Mouse (Mus musculus): ENCODE measurements around the gene Gnpnat1. TPM values are rescaled to one million over a fixed set of nuclear protein-coding genes. Genes with fewer than 3 reads are reported as not detected.

Gnpnat1 gene
- polyA plus RNA-seq, 1 experiment from 2014 or later, result 57.0 TPM

DNA sequence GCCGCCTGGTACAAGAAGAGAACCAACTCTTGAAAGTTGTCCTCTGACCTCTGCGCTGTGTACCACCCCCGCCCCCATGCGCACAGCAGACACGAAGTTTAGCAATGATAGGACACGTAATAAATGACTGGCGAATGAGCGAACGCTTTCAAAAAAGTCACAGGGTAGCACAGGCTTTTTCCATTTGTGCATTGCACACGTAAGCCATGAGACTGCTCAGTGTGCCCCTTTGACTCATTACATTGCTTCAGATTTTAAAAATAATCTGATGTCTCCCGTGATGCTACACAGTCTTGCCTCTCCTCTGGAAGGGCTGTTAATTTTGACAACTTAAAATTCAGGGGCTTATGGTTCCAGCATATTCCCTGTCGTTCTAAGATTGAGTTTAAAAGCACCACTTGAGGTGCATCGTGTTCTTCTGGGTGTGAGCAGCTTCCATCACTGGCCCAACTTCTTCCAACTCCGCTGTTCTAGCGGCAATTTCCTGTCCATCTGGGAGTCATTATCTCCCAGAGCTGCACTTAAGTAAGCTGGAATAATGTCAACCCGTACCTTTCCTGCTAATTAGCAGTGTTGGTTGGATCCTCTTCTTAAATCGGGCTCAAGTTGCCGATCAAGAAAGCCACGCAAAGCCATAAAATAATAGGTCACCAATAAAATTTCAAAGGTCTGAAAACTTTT is 33.7 kb upstream of the Gnpnat1 start:
- no peak overlapping the region for H3K4me3 ChIP-seq
- DNase-seq (ENCODE audit: low spot score), result peak; percentile 61
- no peaks in the 10 kb centered on the region for H3K36me3 ChIP-seq (replicated peaks)
- no peaks in the 10 kb centered on the region for H3K9me3 ChIP-seq
- peak overlapping the region; percentile 77 for H3K27ac ChIP-seq (replicated peaks)
- no peaks in the 10 kb centered on the region for H3K27me3 ChIP-seq (replicated peaks; ENCODE audit: low read depth, poor library complexity, severe bottlenecking)
- WGBS, result 54% methylated on average over 19 of the region's 19 CpGs
- H3K4me1 ChIP-seq, result peaks cover 59% of the 10 kb centered on the region

DNA sequence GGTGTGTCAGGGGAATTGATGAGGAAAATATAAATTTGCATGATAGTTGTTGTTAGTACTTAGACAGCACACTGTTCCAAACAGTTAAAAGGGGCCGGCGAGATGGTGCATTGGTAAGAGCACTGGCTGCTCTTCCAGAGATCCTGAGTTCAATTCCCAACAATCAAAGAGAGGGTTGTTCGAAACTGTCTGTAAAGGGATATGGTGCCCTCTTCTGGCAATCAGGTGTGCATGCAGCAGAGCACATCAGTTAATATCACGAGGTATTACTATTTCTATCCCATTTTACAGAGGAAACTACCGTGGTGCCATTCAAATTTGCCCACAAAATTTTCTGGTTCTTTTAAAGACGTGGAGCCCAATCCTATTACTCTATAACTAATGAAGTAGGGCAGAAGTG is 29.5 kb upstream of the Gnpnat1 start:
- H3K4me1 ChIP-seq, result peaks cover 28% of the 10 kb centered on the region
- no peak overlapping the region for H3K4me3 ChIP-seq
- no peak for DNase-seq (ENCODE audit: low spot score)
- H3K27me3 ChIP-seq (replicated peaks; ENCODE audit: low read depth, poor library complexity, severe bottlenecking), result no peaks in the 10 kb centered on the region
- WGBS, result 73% methylated on average over 6 of the region's 6 CpGs
- H3K36me3 ChIP-seq (replicated peaks), result no peaks in the 10 kb centered on the region
- no peak overlapping the region for H3K27ac ChIP-seq (replicated peaks)
- H3K9me3 ChIP-seq, result peaks cover 11% of the 10 kb centered on the region; the same call in 1 of the 2 replicates

DNA sequence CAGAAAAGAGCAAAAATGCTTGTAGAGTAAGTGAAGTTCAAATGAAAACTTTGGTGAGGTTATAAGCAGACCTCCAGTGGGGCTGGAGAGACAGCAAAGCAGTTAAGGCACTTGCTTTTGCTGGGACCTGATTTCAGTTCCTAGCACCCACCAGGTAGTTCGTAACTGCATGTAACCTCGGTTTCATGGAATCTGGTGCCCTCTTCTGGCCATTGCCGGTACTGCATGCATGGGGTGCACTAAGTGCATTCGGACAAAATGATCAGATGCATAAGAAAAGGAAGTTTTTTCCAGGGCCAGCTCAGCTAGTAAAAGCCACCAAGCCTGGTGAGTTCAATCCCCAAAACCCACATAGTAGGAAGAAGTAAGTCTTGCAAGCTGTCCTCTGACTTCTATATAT is 27.3 kb upstream of the Gnpnat1 start:
- no peaks in the 10 kb centered on the region for H3K27me3 ChIP-seq (replicated peaks; ENCODE audit: low read depth, poor library complexity, severe bottlenecking)
- no peak overlapping the region for H3K27ac ChIP-seq (replicated peaks)
- H3K9me3 ChIP-seq, result peaks cover 11% of the 10 kb centered on the region; the same call in 1 of the 2 replicates
- peaks cover 10% of the 10 kb centered on the region for H3K4me1 ChIP-seq
- no peak for DNase-seq (ENCODE audit: low spot score)
- 67% methylated on average over 4 of the region's 4 CpGs for WGBS
- no peak overlapping the region for H3K4me3 ChIP-seq
- no peaks in the 10 kb centered on the region for H3K36me3 ChIP-seq (replicated peaks)

DNA sequence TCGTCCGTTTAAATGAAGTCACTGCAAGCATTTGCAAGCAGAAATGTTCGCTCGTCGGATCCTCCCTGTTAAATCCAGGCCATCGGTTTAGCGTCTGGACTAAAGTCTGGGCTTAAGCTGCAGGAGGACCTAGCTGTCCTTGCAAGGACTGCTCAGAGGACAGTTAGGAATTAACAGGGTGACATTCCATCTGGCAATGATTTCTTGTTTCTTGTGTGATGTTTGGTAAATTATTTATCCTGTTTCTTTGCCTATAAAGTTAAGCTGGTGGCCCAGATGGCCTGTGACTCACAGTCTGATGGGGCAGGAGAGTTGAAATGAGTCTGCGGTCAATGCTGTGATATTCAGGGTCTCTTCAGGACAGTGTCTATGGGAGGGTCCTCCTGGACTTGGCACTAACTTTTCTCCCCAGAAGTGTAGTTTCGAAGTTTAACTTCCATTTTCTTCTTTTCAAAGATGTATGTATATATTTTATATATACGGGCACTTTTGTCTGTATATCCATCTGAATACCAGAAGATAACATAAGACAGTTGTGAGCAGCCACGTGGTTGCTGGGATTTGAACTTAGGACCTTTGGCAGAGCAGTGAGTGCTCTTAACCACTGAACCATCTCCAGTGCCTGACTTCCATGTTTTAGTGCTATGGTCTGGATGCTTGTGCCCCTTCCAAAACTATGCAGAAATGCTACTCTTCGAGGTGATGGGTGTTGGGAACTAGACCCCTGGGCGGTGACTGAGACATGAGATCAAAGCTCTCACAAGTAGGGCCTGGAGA is 25.5 kb upstream of the Gnpnat1 start:
- Histone ChIP-seq H3K9me3 (peaks cover 17% of the 10 kb centered on the region; the same call in 1 of the 2 replicates), H3K27ac (replicated peaks) (no peak overlapping the region), H3K4me3 (no peak overlapping the region), H3K4me1 (no peaks in the 10 kb centered on the region), H3K27me3 (replicated peaks; ENCODE audit: low read depth, poor library complexity, severe bottlenecking) (no peaks in the 10 kb centered on the region), H3K36me3 (replicated peaks) (no peaks in the 10 kb centered on the region)
- 88% methylated on average over 13 of the region's 13 CpGs for WGBS
- DNase-seq (ENCODE audit: low spot score), result no peak

DNA sequence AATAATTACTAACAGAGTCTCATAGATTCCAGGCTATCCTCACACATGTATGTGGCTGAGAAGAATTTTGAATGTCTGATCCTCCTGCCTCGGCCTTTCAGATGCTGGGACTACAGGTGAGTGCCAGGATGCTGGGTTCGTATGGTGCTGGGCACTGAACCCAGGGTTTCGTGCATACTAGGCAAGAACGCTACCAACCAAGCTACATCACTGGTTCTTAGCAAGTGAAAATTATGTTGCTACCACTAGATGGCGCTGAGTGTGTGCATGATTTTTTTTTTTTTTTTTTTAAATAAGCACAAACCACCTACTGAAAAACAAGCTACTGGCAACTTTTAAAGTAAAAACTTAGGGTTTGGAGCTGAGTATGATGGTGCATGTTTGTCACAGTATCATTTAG is 18.5 kb upstream of the Gnpnat1 start:
- Histone ChIP-seq H3K4me3 (no peak overlapping the region), H3K27ac (replicated peaks) (no peak overlapping the region), H3K36me3 (replicated peaks) (no peaks in the 10 kb centered on the region), H3K27me3 (replicated peaks; ENCODE audit: low read depth, poor library complexity, severe bottlenecking) (no peaks in the 10 kb centered on the region), H3K9me3 (peaks cover 6% of the 10 kb centered on the region; the same call in 1 of the 2 replicates), H3K4me1 (no peaks in the 10 kb centered on the region)
- 16% methylated on average over 5 of the region's 5 CpGs for WGBS
- no peak for DNase-seq (ENCODE audit: low spot score)

DNA sequence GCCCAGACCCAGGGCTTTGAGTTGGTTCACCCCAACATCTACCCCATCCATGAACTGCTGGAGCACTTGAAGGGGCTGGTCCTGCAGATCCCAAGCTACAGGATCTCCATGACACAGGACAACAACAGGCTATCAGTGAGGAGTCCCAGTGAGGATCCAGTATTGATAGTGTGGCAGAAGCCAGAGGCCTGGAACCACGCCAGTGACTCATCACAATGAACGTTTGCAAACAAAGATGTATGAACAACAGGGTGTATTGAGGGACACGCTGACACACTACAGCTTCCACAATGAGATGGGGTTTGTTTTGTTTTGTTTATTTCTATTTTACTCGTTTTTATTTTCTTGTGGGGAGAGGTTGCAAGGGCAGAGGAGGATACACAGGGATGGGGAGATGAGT is 17.7 kb upstream of the Gnpnat1 start:
- no peak overlapping the region for H3K4me3 ChIP-seq
- no peaks in the 10 kb centered on the region for H3K4me1 ChIP-seq
- no peak overlapping the region for H3K27ac ChIP-seq (replicated peaks)
- no peaks in the 10 kb centered on the region for H3K27me3 ChIP-seq (replicated peaks; ENCODE audit: low read depth, poor library complexity, severe bottlenecking)
- no peaks in the 10 kb centered on the region for H3K36me3 ChIP-seq (replicated peaks)
- WGBS, result 75% methylated on average over 4 of the region's 4 CpGs
- peaks cover 6% of the 10 kb centered on the region; the same call in 1 of the 2 replicates for H3K9me3 ChIP-seq
- DNase-seq (ENCODE audit: low spot score), result no peak

DNA sequence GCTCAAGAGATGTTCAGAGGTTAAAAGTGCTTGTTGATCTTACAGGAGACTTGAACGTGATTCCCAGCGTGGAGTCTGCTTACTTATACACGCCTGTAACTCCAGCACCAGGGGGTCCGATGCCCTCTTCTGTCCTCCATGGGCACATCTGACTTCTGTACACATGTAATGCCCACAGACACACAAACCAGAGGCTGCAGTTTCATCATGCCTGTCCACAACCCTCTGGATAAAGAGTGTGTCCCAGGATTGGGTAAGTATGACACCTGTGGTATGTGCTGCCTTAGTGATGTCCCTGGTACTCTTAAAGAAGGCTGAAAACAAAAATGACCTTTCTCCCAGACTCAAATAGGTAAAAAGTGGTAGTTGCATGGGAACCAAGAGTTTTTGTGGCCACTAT is 14.6 kb upstream of the Gnpnat1 start:
- H3K4me1 ChIP-seq, result no peaks in the 10 kb centered on the region
- H3K4me3 ChIP-seq, result no peak overlapping the region
- no peaks in the 10 kb centered on the region for H3K36me3 ChIP-seq (replicated peaks)
- no peaks in the 10 kb centered on the region for H3K27me3 ChIP-seq (replicated peaks; ENCODE audit: low read depth, poor library complexity, severe bottlenecking)
- H3K9me3 ChIP-seq, result no peaks in the 10 kb centered on the region
- WGBS, result 80% methylated on average over 4 of the region's 4 CpGs
- no peak for DNase-seq (ENCODE audit: low spot score)
- no peak overlapping the region for H3K27ac ChIP-seq (replicated peaks)

DNA sequence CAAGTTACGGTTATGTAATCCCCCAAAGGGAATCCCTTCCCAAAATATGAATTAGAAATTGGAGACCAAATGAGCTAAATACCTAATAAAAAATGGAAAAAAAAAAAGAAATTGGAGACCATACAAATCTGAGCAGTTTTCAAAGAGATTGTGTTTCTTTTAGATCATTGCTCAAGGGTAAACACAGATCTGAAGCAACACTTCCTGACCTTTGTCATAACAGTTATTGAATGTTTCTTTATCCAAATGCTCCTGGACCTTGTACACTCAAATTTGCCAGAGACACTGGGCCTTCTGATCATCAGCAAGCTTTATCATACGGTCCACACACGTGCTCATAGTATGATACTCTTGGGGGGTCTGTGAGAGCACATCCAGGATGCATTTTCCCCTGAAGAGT is 13.8 kb upstream of the Gnpnat1 start:
- H3K27ac ChIP-seq (replicated peaks), result no peak overlapping the region
- no peaks in the 10 kb centered on the region for H3K9me3 ChIP-seq
- no peaks in the 10 kb centered on the region for H3K36me3 ChIP-seq (replicated peaks)
- H3K4me1 ChIP-seq, result no peaks in the 10 kb centered on the region
- DNase-seq (ENCODE audit: low spot score), result no peak
- 81% methylated on average over 3 of the region's 3 CpGs for WGBS
- H3K27me3 ChIP-seq (replicated peaks; ENCODE audit: low read depth, poor library complexity, severe bottlenecking), result no peaks in the 10 kb centered on the region
- H3K4me3 ChIP-seq, result no peak overlapping the region

DNA sequence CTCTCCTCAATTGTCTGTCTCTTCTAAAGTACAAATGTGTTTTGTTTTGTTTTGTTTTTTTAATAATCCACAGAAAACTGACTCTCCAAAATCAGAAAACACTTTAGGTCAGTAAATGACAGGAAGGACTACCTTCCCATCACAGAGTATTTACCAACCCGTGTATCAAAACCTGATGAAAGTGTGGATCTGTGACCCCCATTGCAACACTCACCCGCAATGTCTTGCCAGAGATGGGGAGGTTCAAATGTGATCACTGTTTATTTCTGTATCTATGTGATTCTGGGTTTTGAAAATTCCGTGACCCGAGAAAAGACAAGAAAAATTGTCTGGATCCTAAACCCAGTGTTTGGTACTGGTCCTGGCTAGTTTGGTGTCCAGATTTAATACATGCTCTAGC is 11.6 kb upstream of the Gnpnat1 start:
- H3K4me1 ChIP-seq, result no peaks in the 10 kb centered on the region
- H3K36me3 ChIP-seq (replicated peaks), result no peaks in the 10 kb centered on the region
- no peaks in the 10 kb centered on the region for H3K9me3 ChIP-seq
- no peak for DNase-seq (ENCODE audit: low spot score)
- WGBS, result 91% methylated on average over 4 of the region's 4 CpGs
- H3K4me3 ChIP-seq, result no peak overlapping the region
- no peak overlapping the region for H3K27ac ChIP-seq (replicated peaks)
- H3K27me3 ChIP-seq (replicated peaks; ENCODE audit: low read depth, poor library complexity, severe bottlenecking), result no peaks in the 10 kb centered on the region

DNA sequence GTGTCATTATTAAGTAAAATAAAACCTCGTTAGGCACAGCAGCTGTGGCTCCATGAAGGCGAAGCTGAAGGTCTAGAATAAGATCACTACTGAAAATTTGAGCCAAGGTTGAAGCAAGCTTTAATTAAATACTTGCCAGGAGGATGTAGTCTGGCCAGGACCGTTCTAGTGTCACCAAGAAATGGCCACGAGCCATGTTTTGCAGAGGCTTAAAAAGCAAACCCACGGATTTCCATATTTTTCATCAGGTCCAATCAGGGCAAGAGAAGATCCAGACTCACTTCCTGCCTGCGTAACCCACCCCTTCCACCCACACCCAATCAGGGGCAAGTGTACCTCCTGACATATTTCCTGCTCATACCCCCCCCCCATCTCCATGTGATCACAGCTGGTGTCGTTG is 1.1 kb downstream of the Gnpnat1 start:
- Histone ChIP-seq H3K27ac (replicated peaks) (no peak overlapping the region), H3K4me3 (no peak overlapping the region), H3K4me1 (no peaks in the 10 kb centered on the region), H3K27me3 (replicated peaks; ENCODE audit: low read depth, poor library complexity, severe bottlenecking) (no peaks in the 10 kb centered on the region), H3K36me3 (replicated peaks) (no peaks in the 10 kb centered on the region), H3K9me3 (no peaks in the 10 kb centered on the region)
- WGBS, result 86% methylated on average over 7 of the region's 7 CpGs
- no peak for DNase-seq (ENCODE audit: low spot score)

DNA sequence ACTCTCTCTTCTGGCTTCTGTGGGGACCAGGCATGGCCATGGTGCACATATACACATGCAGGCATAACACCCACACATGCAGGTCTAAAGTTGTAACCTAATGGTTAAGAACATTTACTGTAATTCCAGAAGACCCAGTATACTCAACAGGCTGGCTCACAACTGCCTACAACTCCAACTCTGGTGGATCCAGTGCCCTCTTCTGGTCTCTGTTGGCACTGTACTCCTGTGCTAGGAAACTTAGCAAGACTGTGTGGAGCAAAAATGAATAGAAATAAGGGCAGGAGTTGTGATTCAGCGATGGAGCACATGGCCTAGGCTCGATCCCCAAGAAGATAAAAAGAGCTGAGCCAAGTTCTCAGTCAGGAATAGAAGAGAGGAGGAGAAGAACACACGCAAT is 4.9 kb downstream of the Gnpnat1 start:
- no peak for DNase-seq (ENCODE audit: low spot score)
- Histone ChIP-seq H3K36me3 (replicated peaks) (no peaks in the 10 kb centered on the region), H3K4me3 (no peak overlapping the region), H3K9me3 (no peaks in the 10 kb centered on the region), H3K4me1 (no peaks in the 10 kb centered on the region), H3K27ac (replicated peaks) (no peak overlapping the region), H3K27me3 (replicated peaks; ENCODE audit: low read depth, poor library complexity, severe bottlenecking) (no peaks in the 10 kb centered on the region)
- 80% methylated on average over 3 of the region's 3 CpGs for WGBS

DNA sequence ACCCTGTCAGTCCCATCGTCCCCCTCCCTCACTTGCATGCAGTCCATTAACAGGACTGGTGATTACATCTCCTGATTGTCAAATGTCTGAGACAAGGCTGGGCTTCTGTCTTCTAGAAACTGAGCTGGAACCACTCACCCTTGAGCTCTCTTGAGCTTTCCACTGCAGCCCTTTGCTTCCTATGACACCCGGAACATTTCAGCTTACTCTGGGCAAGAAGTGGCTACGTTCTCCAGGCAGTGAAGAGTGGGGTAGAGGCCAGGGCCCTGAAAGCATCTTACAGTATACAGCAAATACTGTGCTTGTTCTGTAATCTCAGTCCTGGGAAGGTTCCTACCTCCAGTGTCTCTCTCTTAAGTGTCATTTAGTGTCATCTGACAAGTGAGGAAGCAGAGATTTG is 15.5 kb downstream of the Gnpnat1 start:
- Histone ChIP-seq H3K27ac (replicated peaks) (peak overlapping the region; percentile 92), H3K9me3 (no peaks in the 10 kb centered on the region), H3K27me3 (replicated peaks; ENCODE audit: low read depth, poor library complexity, severe bottlenecking) (no peaks in the 10 kb centered on the region), H3K4me1 (peaks cover 19% of the 10 kb centered on the region), H3K36me3 (replicated peaks) (0 out of 2 replicates have a peak, but pooled peaks cover 3% of the 10 kb centered on the region), H3K4me3 (peak overlapping the region; percentile 87)
- no peak for DNase-seq (ENCODE audit: low spot score)
- WGBS, result 41% methylated on average over 3 of the region's 3 CpGs
